Mouse (Mus musculus): ENCODE measurements around the gene Gm44805. TPM values are rescaled to one million over a fixed set of nuclear protein-coding genes. Genes with fewer than 3 reads are reported as not detected.

The Gm44805 gene
- polyA plus RNA-seq, 1 experiment from 2014 or later = not detected

- Histone ChIP-seq H3K4me1 (ENCODE audit: insufficient read depth, low read depth, low read length) (no peaks in the 10 kb centered on the region), H3K36me3 (ENCODE audit: insufficient read depth, low read length) (peaks cover 22% of the 10 kb centered on the region), H3K4me3 (ENCODE audit: low read depth, low read length) (no peak overlapping the region), H3K4me2 (replicated peaks; ENCODE audit: low read depth, low read length) (no peak overlapping the region), H3K9ac (replicated peaks; ENCODE audit: low read depth) (no peak overlapping the region), H3K27ac (ENCODE audit: low read length) (no peak overlapping the region), H3K27me3 (replicated peaks; ENCODE audit: insufficient read depth, low read length) (no peaks in the 10 kb centered on the region), H3K9me3 (ENCODE audit: low read length) (no peaks in the 10 kb centered on the region)
- DNase-seq (ENCODE audit: low spot score) (peak; percentile 17), ATAC-seq (no peak)
- WGBS = 52% methylated on average over 4 of the region's 4 CpGs
- TF ChIP-seq CTCF (IDR thresholded peaks at IDR 0.05) (peak; percentile 64), EP300 (IDR thresholded peaks at IDR 0.05) (no peak)
These were observed 32.0 kb upstream of the Gm44805 start for GRCm38 (mm10) chr7:19713196-19713595.

- Histone ChIP-seq H3K4me1 (ENCODE audit: insufficient read depth, low read depth, low read length) (no peaks in the 10 kb centered on the region), H3K27me3 (replicated peaks; ENCODE audit: insufficient read depth, low read length) (no peaks in the 10 kb centered on the region), H3K9me3 (ENCODE audit: low read length) (no peaks in the 10 kb centered on the region), H3K4me3 (ENCODE audit: low read depth, low read length) (no peak overlapping the region), H3K9ac (replicated peaks; ENCODE audit: low read depth) (no peak overlapping the region), H3K36me3 (ENCODE audit: insufficient read depth, low read length) (peaks cover 22% of the 10 kb centered on the region), H3K4me2 (replicated peaks; ENCODE audit: low read depth, low read length) (no peak overlapping the region), H3K27ac (ENCODE audit: low read length) (no peak overlapping the region)
- TF ChIP-seq EP300 (IDR thresholded peaks at IDR 0.05) = no peak
- TF ChIP-seq CTCF (IDR thresholded peaks at IDR 0.05) = peak; percentile 63
- DNase-seq (ENCODE audit: low spot score) (no peak), ATAC-seq (no peak)
- WGBS = 58% methylated on average over 4 of the region's 4 CpGs
These were observed 31.2 kb upstream of the Gm44805 start for GRCm38 (mm10) chr7:19712414-19712813.

GRCm38 (mm10) chr7:19710650-19711049 is 29.4 kb upstream of the Gm44805 start:
- DNase-seq (ENCODE audit: low spot score) = no peak
- Histone ChIP-seq H3K36me3 (ENCODE audit: insufficient read depth, low read length) (peaks cover 22% of the 10 kb centered on the region), H3K4me3 (ENCODE audit: low read depth, low read length) (no peak overlapping the region), H3K4me1 (ENCODE audit: insufficient read depth, low read depth, low read length) (no peaks in the 10 kb centered on the region), H3K9ac (replicated peaks; ENCODE audit: low read depth) (no peak overlapping the region), H3K9me3 (ENCODE audit: low read length) (no peaks in the 10 kb centered on the region), H3K27me3 (replicated peaks; ENCODE audit: insufficient read depth, low read length) (no peaks in the 10 kb centered on the region), H3K27ac (ENCODE audit: low read length) (no peak overlapping the region), H3K4me2 (replicated peaks; ENCODE audit: low read depth, low read length) (no peak overlapping the region)
- ATAC-seq = no peak
- TF ChIP-seq EP300 (IDR thresholded peaks at IDR 0.05) = no peak
- no peak for TF ChIP-seq CTCF (IDR thresholded peaks at IDR 0.05)
- 87% methylated on average over 10 of the region's 10 CpGs for WGBS

- H3K9me3 ChIP-seq (ENCODE audit: low read length) = no peaks in the 10 kb centered on the region
These were observed 24.0 kb upstream of the Gm44805 start for GRCm38 (mm10) chr7:19705271-19705670.

GRCm38 (mm10) chr7:19704475-19704874 is 23.3 kb upstream of the Gm44805 start:
- no peak for TF ChIP-seq EP300 (IDR thresholded peaks at IDR 0.05)
- TF ChIP-seq CTCF (IDR thresholded peaks at IDR 0.05) = no peak
- H3K27ac ChIP-seq (ENCODE audit: low read length) = no peak overlapping the region
- H3K4me1 ChIP-seq (ENCODE audit: insufficient read depth, low read depth, low read length) = peaks cover 4% of the 10 kb centered on the region; the same call in 1 of the 2 replicates
- 89% methylated on average over 4 of the region's 4 CpGs for WGBS
- no peak overlapping the region for H3K4me3 ChIP-seq (ENCODE audit: low read depth, low read length)
- DNase-seq (ENCODE audit: low spot score) (no peak), ATAC-seq (no peak)
- no peaks in the 10 kb centered on the region for H3K27me3 ChIP-seq (replicated peaks; ENCODE audit: insufficient read depth, low read length)
- no peaks in the 10 kb centered on the region for H3K9me3 ChIP-seq (ENCODE audit: low read length)
- peaks cover 9% of the 10 kb centered on the region; the same call in 1 of the 2 replicates for H3K36me3 ChIP-seq (ENCODE audit: insufficient read depth, low read length)
- H3K4me2 ChIP-seq (replicated peaks; ENCODE audit: low read depth, low read length) = no peak overlapping the region
- H3K9ac ChIP-seq (replicated peaks; ENCODE audit: low read depth) = no peak overlapping the region

More at GRCm38 (mm10) chr7:19705271-19705670, 24.0 kb upstream of the Gm44805 start:
- WGBS = 90% methylated on average over 7 of the region's 7 CpGs
- Histone ChIP-seq H3K4me3 (ENCODE audit: low read depth, low read length) (no peak overlapping the region), H3K27ac (ENCODE audit: low read length) (no peak overlapping the region), H3K4me2 (replicated peaks; ENCODE audit: low read depth, low read length) (no peak overlapping the region), H3K36me3 (ENCODE audit: insufficient read depth, low read length) (peaks cover 13% of the 10 kb centered on the region; the same call in 1 of the 2 replicates), H3K4me1 (ENCODE audit: insufficient read depth, low read depth, low read length) (peaks cover 4% of the 10 kb centered on the region; the same call in 1 of the 2 replicates), H3K27me3 (replicated peaks; ENCODE audit: insufficient read depth, low read length) (no peaks in the 10 kb centered on the region), H3K9ac (replicated peaks; ENCODE audit: low read depth) (no peak overlapping the region)
- TF ChIP-seq EP300 (IDR thresholded peaks at IDR 0.05) (no peak), CTCF (IDR thresholded peaks at IDR 0.05) (no peak)
- DNase-seq (ENCODE audit: low spot score) (no peak), ATAC-seq (no peak)

- H3K4me3 ChIP-seq (ENCODE audit: low read depth, low read length) = no peak overlapping the region
- no peak overlapping the region for H3K4me2 ChIP-seq (replicated peaks; ENCODE audit: low read depth, low read length)
- no peak overlapping the region for H3K9ac ChIP-seq (replicated peaks; ENCODE audit: low read depth)
- H3K4me1 ChIP-seq (ENCODE audit: insufficient read depth, low read depth, low read length) = peaks cover 13% of the 10 kb centered on the region; the same call in 1 of the 2 replicates
- H3K36me3 ChIP-seq (ENCODE audit: insufficient read depth, low read length) = no peaks in the 10 kb centered on the region
- H3K27me3 ChIP-seq (replicated peaks; ENCODE audit: insufficient read depth, low read length) = no peaks in the 10 kb centered on the region
- ATAC-seq (no peak), DNase-seq (ENCODE audit: low spot score) (no peak)
- no peaks in the 10 kb centered on the region for H3K9me3 ChIP-seq (ENCODE audit: low read length)
- no peak overlapping the region for H3K27ac ChIP-seq (ENCODE audit: low read length)
- TF ChIP-seq EP300 (IDR thresholded peaks at IDR 0.05) = no peak
- no peak for TF ChIP-seq CTCF (IDR thresholded peaks at IDR 0.05)
- WGBS = 89% methylated on average over 16 of the region's 16 CpGs
These were observed 21.8 kb upstream of the Gm44805 start for GRCm38 (mm10) chr7:19702859-19703555.
